9 mouse cellular contexts compared by ENCODE assay signal in the genomic region with DNA sequence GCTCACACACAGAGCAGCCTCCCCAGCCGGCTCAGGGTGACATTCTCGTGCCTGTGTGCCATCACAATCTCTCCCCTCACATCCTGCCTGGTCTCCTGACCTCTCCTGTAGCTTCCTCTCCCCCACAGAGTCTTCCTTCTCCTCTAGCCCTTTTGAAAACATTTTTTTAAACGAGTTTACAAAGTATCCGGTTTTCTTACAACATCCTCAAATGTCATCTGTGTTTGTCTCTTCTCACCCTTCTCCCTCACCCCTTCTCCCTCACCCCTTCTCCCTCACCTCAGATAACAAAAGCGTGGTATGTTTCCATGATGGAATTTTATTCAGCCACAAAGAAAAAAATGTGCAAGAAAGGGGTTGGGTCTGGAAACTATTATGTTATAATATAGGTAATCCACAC.
"Had no signal": no experiment of that assay in that cellular context is flagged by ENCODE, and none has a peak within 500 bp of the region (broad histone marks: within the 10 kb centered on the region; RNA-seq: fewer than 3 reads in every experiment).

No protein-coding gene starts in this region.

- ATAC-seq: intestine, embryonic 16.5 days; midbrain, embryonic 16.5 days had no signal

- H3K36me3 ChIP-seq: limb, embryonic 15.5 days; liver, embryonic 13.5 days; midbrain, embryonic 12.5 days had no signal

- H3K9ac ChIP-seq: limb, embryonic 15.5 days; liver, embryonic 13.5 days; midbrain, embryonic 12.5 days had no signal

- H3K27me3 ChIP-seq: liver, embryonic 13.5 days had no signal

- H3K27ac ChIP-seq: limb, embryonic 15.5 days; liver, embryonic 13.5 days; midbrain, embryonic 12.5 days had no signal

- H3K9me3 ChIP-seq: limb, embryonic 15.5 days; liver, embryonic 13.5 days; midbrain, embryonic 12.5 days had no signal

- DNase-seq: kidney, adult 2 months; kidney, postnatal 36 days; liver, embryonic 13.5 days; right cerebral cortex, adult 18-20 months; right cerebral cortex, postnatal 25 days had no signal

- H3K4me3 ChIP-seq: limb, embryonic 15.5 days; liver, embryonic 13.5 days; midbrain, embryonic 12.5 days had no signal

- H3K4me2 ChIP-seq: limb, embryonic 15.5 days; liver, embryonic 13.5 days; midbrain, embryonic 12.5 days had no signal
